7 mouse cellular contexts compared by ENCODE assay signal in genomic region chr6:94801039-94801438, GRCm38 (mm10).
DNase-seq lines count a peak whose midpoint lies in the region; ATAC-seq lines count a peak whose summit lies in the region.

No protein-coding gene starts in this region.

- 0 out of 2 replicates have a peak overlapping the region, but pooled peaks have one; percentile 4 for H3K4me3 ChIP-seq in embryonic facial prominence, embryonic 15.5 days (replicated peaks)
- no peak overlapping the region for H3K4me3 ChIP-seq in hindbrain, embryonic 16.5 days (ENCODE audit: low read length)
- no peak overlapping the region for H3K4me3 ChIP-seq in neural tube, embryonic 13.5 days

- no peaks in the 10 kb centered on the region; the same call in 1 of the 2 replicates for H3K27me3 ChIP-seq in embryonic facial prominence, embryonic 15.5 days
- no peaks in the 10 kb centered on the region for H3K27me3 ChIP-seq in hindbrain, embryonic 16.5 days (replicated peaks; ENCODE audit: control insufficient read depth, insufficient read depth, low read length)
- H3K27me3 ChIP-seq in neural tube, embryonic 13.5 days: no peaks in the 10 kb centered on the region

- 27% methylated on average over 12 of the region's 12 CpGs for WGBS in embryonic facial prominence, embryonic 15.5 days
- 8% methylated on average over 12 of the region's 12 CpGs for WGBS in hindbrain, embryonic 16.5 days
- 7% methylated on average over 12 of the region's 12 CpGs for WGBS in neural tube, embryonic 13.5 days

- H3K4me2 ChIP-seq in embryonic facial prominence, embryonic 15.5 days (replicated peaks): peak overlapping the region; percentile 34
- peak overlapping the region; percentile 30; the same call in 1 of the 2 replicates for H3K4me2 ChIP-seq in hindbrain, embryonic 16.5 days (ENCODE audit: low read length)
- H3K4me2 ChIP-seq in neural tube, embryonic 13.5 days: peak overlapping the region; percentile 37

- intact Hi-C loops in left cerebral cortex, postnatal 4 days (cut with DNase I): no loop called here

- H3K36me3 ChIP-seq in embryonic facial prominence, embryonic 15.5 days: no peaks in the 10 kb centered on the region
- H3K36me3 ChIP-seq in hindbrain, embryonic 16.5 days (ENCODE audit: control insufficient read depth, insufficient read depth, low read length): no peaks in the 10 kb centered on the region
- H3K36me3 ChIP-seq in neural tube, embryonic 13.5 days: no peaks in the 10 kb centered on the region

- no peak for ATAC-seq in embryonic facial prominence, embryonic 15.5 days (ENCODE audit: insufficient number of reproducible peaks, low FRiP score, low TSS enrichment, low read depth)
- peak; percentile 63 for ATAC-seq in hindbrain, embryonic 16.5 days
- peak; percentile 56; the same call in 1 of the 2 replicates for ATAC-seq in neural tube, embryonic 13.5 days (ENCODE audit: low read depth)

- no peak overlapping the region for H3K9ac ChIP-seq in embryonic facial prominence, embryonic 15.5 days
- peak overlapping the region; percentile 20; the same call in 1 of the 2 replicates for H3K9ac ChIP-seq in hindbrain, embryonic 16.5 days (ENCODE audit: low read depth, low read length)
- H3K9ac ChIP-seq in neural tube, embryonic 13.5 days: peak overlapping the region; percentile 47; the same call in 1 of the 2 replicates

- peak; percentile 35 for DNase-seq in left cerebral cortex, postnatal 4 days
- no peak for DNase-seq in left cerebral cortex, adult 9 months (ENCODE audit: low spot score in 2 of 2)
- no peak for DNase-seq in thymus, postnatal 10 days (ENCODE audit: low spot score in 2 of 2)
- DNase-seq in yolk sac, embryonic 10.5 days (ENCODE audit: low spot score): no peak

- no peaks in the 10 kb centered on the region for H3K9me3 ChIP-seq in embryonic facial prominence, embryonic 15.5 days (replicated peaks)
- H3K9me3 ChIP-seq in hindbrain, embryonic 16.5 days (ENCODE audit: control insufficient read depth, low read length): peaks cover 6% of the 10 kb centered on the region
- no peaks in the 10 kb centered on the region for H3K9me3 ChIP-seq in neural tube, embryonic 13.5 days

- H3K27ac ChIP-seq in embryonic facial prominence, embryonic 15.5 days (replicated peaks): no peak overlapping the region
- H3K27ac ChIP-seq in hindbrain, embryonic 16.5 days (ENCODE audit: low read depth, low read length): no peak overlapping the region
- H3K27ac ChIP-seq in neural tube, embryonic 13.5 days (replicated peaks): 0 out of 2 replicates have a peak overlapping the region, but pooled peaks have one; percentile 0

- H3K4me1 ChIP-seq in embryonic facial prominence, embryonic 15.5 days: peaks cover 22% of the 10 kb centered on the region
- H3K4me1 ChIP-seq in hindbrain, embryonic 16.5 days (ENCODE audit: control insufficient read depth, insufficient read depth, low read depth, low read length): no peaks in the 10 kb centered on the region
- H3K4me1 ChIP-seq in neural tube, embryonic 13.5 days (replicated peaks): peaks cover 10% of the 10 kb centered on the region
